Mouse (Mus musculus): ENCODE results near the gene Tecta. TPM values are rescaled to one million over a fixed set of nuclear protein-coding genes. Genes with fewer than 3 reads are reported as not detected.

The Tecta gene
- polyA plus RNA-seq, 1 experiment, result 0.06 TPM

GRCm38 (mm10) chr9:42311311-42311710, 88.4 kb downstream of the Tecta start:
- Histone ChIP-seq H3K36me3 (ENCODE audit: control insufficient read depth, insufficient read depth) (no peaks in the 10 kb centered on the region), H3K27me3 (ENCODE audit: control insufficient read depth, insufficient read depth, insufficient read length) (peaks cover 5% of the 10 kb centered on the region), H3K79me2 (ENCODE audit: control insufficient read depth, insufficient read depth) (no peaks in the 10 kb centered on the region), H3ac (ENCODE audit: control insufficient read depth, insufficient read length) (no peak overlapping the region), H3K4me2 (ENCODE audit: low read depth) (no peak overlapping the region), H3K4me3 (no peak overlapping the region)
- TF ChIP-seq E2F4 (IDR thresholded peaks at IDR 0.05; ENCODE audit: insufficient read depth) (no peak), MAX (IDR thresholded peaks at IDR 0.05; ENCODE audit: low read depth) (no peak), USF1 (IDR thresholded peaks at IDR 0.05; ENCODE audit: low read depth) (no peak), TCF12 (IDR thresholded peaks at IDR 0.05; ENCODE audit: insufficient read depth, poor library complexity, severe bottlenecking) (no peak), CEBPB (IDR thresholded peaks at IDR 0.05; ENCODE audit: insufficient read depth, poor library complexity, severe bottlenecking) (no peak), MYOG (IDR thresholded peaks at IDR 0.05; ENCODE audit: control insufficient read depth in 1 of 3, insufficient read depth in 1 of 3, insufficient read length in 2 of 3, low read depth in 2 of 3) (no peak), SRF (IDR thresholded peaks at IDR 0.05; ENCODE audit: control insufficient read depth, insufficient read length, low read depth) (no peak), POLR2A (IDR thresholded peaks at IDR 0.05; ENCODE audit: insufficient read length, low read depth) (no peak), POLR2AphosphoS2 (IDR thresholded peaks at IDR 0.05; ENCODE audit: insufficient read length, low read depth) (no peak), TCF3 (IDR thresholded peaks at IDR 0.05; ENCODE audit: insufficient read length, low read depth) (no peak), REST (IDR thresholded peaks at IDR 0.05; ENCODE audit: insufficient read depth, insufficient read length) (no peak), MYOD1 (IDR thresholded peaks at IDR 0.05; ENCODE audit: control insufficient read depth in 1 of 3, insufficient read length in 2 of 3, low read depth in 2 of 3) (no peak)

GRCm38 (mm10) chr9:42303894-42304293, 95.8 kb downstream of the Tecta start:
- no peaks in the 10 kb centered on the region for H3K79me2 ChIP-seq (ENCODE audit: control insufficient read depth, insufficient read depth)
- no peak overlapping the region for H3ac ChIP-seq (ENCODE audit: control insufficient read depth, insufficient read length)
- H3K4me2 ChIP-seq (ENCODE audit: low read depth), result no peak overlapping the region
- no peak overlapping the region for H3K4me3 ChIP-seq
- TF ChIP-seq USF1 (IDR thresholded peaks at IDR 0.05; ENCODE audit: low read depth) (no peak), MYOD1 (IDR thresholded peaks at IDR 0.05; ENCODE audit: control insufficient read depth in 1 of 3, insufficient read length in 2 of 3, low read depth in 2 of 3) (no peak), SRF (IDR thresholded peaks at IDR 0.05; ENCODE audit: control insufficient read depth, insufficient read length, low read depth) (no peak), POLR2A (IDR thresholded peaks at IDR 0.05; ENCODE audit: insufficient read length, low read depth) (no peak)
- peaks cover 22% of the 10 kb centered on the region for H3K27me3 ChIP-seq (ENCODE audit: control insufficient read depth, insufficient read depth, insufficient read length)
- no peaks in the 10 kb centered on the region for H3K36me3 ChIP-seq (ENCODE audit: control insufficient read depth, insufficient read depth)

- peaks cover 22% of the 10 kb centered on the region for H3K27me3 ChIP-seq (ENCODE audit: control insufficient read depth, insufficient read depth, insufficient read length)
- no peak overlapping the region for H3K4me3 ChIP-seq
- TF ChIP-seq MYOD1 (IDR thresholded peaks at IDR 0.05; ENCODE audit: control insufficient read depth in 1 of 3, insufficient read length in 2 of 3, low read depth in 2 of 3), result no peak
- TF ChIP-seq CEBPB (IDR thresholded peaks at IDR 0.05; ENCODE audit: insufficient read depth, poor library complexity, severe bottlenecking), result no peak
- no peak for TF ChIP-seq POLR2A (IDR thresholded peaks at IDR 0.05; ENCODE audit: insufficient read length, low read depth)
- TF ChIP-seq MAX (IDR thresholded peaks at IDR 0.05; ENCODE audit: low read depth), result no peak
- TF ChIP-seq POLR2AphosphoS2 (IDR thresholded peaks at IDR 0.05; ENCODE audit: insufficient read length, low read depth), result no peak
- no peak for TF ChIP-seq SRF (IDR thresholded peaks at IDR 0.05; ENCODE audit: control insufficient read depth, insufficient read length, low read depth)
- no peak for TF ChIP-seq USF1 (IDR thresholded peaks at IDR 0.05; ENCODE audit: low read depth)
- TF ChIP-seq TCF3 (IDR thresholded peaks at IDR 0.05; ENCODE audit: insufficient read length, low read depth), result no peak
- no peak for TF ChIP-seq TCF12 (IDR thresholded peaks at IDR 0.05; ENCODE audit: insufficient read depth, poor library complexity, severe bottlenecking)
- TF ChIP-seq MYOG (IDR thresholded peaks at IDR 0.05; ENCODE audit: control insufficient read depth in 1 of 3, insufficient read depth in 1 of 3, insufficient read length in 2 of 3, low read depth in 2 of 3), result no peak
- no peak for TF ChIP-seq E2F4 (IDR thresholded peaks at IDR 0.05; ENCODE audit: insufficient read depth)
- no peak for TF ChIP-seq REST (IDR thresholded peaks at IDR 0.05; ENCODE audit: insufficient read depth, insufficient read length)
- no peaks in the 10 kb centered on the region for H3K36me3 ChIP-seq (ENCODE audit: control insufficient read depth, insufficient read depth)
- H3K4me2 ChIP-seq (ENCODE audit: low read depth), result no peak overlapping the region
- no peak overlapping the region for H3ac ChIP-seq (ENCODE audit: control insufficient read depth, insufficient read length)
- no peaks in the 10 kb centered on the region for H3K79me2 ChIP-seq (ENCODE audit: control insufficient read depth, insufficient read depth)
These were observed 98.6 kb downstream of the Tecta start for GRCm38 (mm10) chr9:42301082-42301633.

GRCm38 (mm10) chr9:42296297-42296922, 103.3 kb downstream of the Tecta start:
- no peaks in the 10 kb centered on the region for H3K79me2 ChIP-seq (ENCODE audit: control insufficient read depth, insufficient read depth)
- H3K27me3 ChIP-seq (ENCODE audit: control insufficient read depth, insufficient read depth, insufficient read length), result peaks cover 13% of the 10 kb centered on the region
- TF ChIP-seq MAX (IDR thresholded peaks at IDR 0.05; ENCODE audit: low read depth) (no peak), SRF (IDR thresholded peaks at IDR 0.05; ENCODE audit: control insufficient read depth, insufficient read length, low read depth) (no peak), USF1 (IDR thresholded peaks at IDR 0.05; ENCODE audit: low read depth) (no peak), TCF3 (IDR thresholded peaks at IDR 0.05; ENCODE audit: insufficient read length, low read depth) (no peak), MYOD1 (IDR thresholded peaks at IDR 0.05; ENCODE audit: control insufficient read depth in 1 of 3, insufficient read length in 2 of 3, low read depth in 2 of 3) (no peak)

GRCm38 (mm10) chr9:42294131-42294530, 105.6 kb downstream of the Tecta start:
- no peak overlapping the region for H3K4me3 ChIP-seq
- H3K79me2 ChIP-seq (ENCODE audit: control insufficient read depth, insufficient read depth), result no peaks in the 10 kb centered on the region
- H3ac ChIP-seq (ENCODE audit: control insufficient read depth, insufficient read length), result no peak overlapping the region
- H3K36me3 ChIP-seq (ENCODE audit: control insufficient read depth, insufficient read depth), result no peaks in the 10 kb centered on the region
- H3K27me3 ChIP-seq (ENCODE audit: control insufficient read depth, insufficient read depth, insufficient read length), result peaks cover 13% of the 10 kb centered on the region
- no peak for TF ChIP-seq MYOD1 (IDR thresholded peaks at IDR 0.05; ENCODE audit: control insufficient read depth in 1 of 3, insufficient read length in 2 of 3, low read depth in 2 of 3)
- TF ChIP-seq SRF (IDR thresholded peaks at IDR 0.05; ENCODE audit: control insufficient read depth, insufficient read length, low read depth), result no peak
- no peak for TF ChIP-seq TCF3 (IDR thresholded peaks at IDR 0.05; ENCODE audit: insufficient read length, low read depth)
- no peak for TF ChIP-seq MYOG (IDR thresholded peaks at IDR 0.05; ENCODE audit: control insufficient read depth in 1 of 3, insufficient read depth in 1 of 3, insufficient read length in 2 of 3, low read depth in 2 of 3)
- TF ChIP-seq MAX (IDR thresholded peaks at IDR 0.05; ENCODE audit: low read depth), result no peak
- no peak for TF ChIP-seq USF1 (IDR thresholded peaks at IDR 0.05; ENCODE audit: low read depth)
- no peak for TF ChIP-seq E2F4 (IDR thresholded peaks at IDR 0.05; ENCODE audit: insufficient read depth)
- H3K4me2 ChIP-seq (ENCODE audit: low read depth), result no peak overlapping the region

More at GRCm38 (mm10) chr9:42296297-42296922, 103.3 kb downstream of the Tecta start:
- no peak overlapping the region for H3ac ChIP-seq (ENCODE audit: control insufficient read depth, insufficient read length)
- H3K4me2 ChIP-seq (ENCODE audit: low read depth), result no peak overlapping the region
- H3K4me3 ChIP-seq, result no peak overlapping the region
- no peaks in the 10 kb centered on the region for H3K36me3 ChIP-seq (ENCODE audit: control insufficient read depth, insufficient read depth)

Data from myocyte (in vitro differentiated cells).